Mouse (Mus musculus) intestine, embryonic 16.5 days (tissue): Measurements from ENCODE around the gene Snai3. TPM values are rescaled to one million over a fixed set of nuclear protein-coding genes. Genes with fewer than 3 reads are reported as not detected.
A peak's percentile ranks its signal among the peaks of the same experiment; 100 is the strongest.

Experiments
- ATAC-seq: fragments of 200-750 bp; cut with Nextera tagmentation; 2 replicates; pipeline ENCODE4 v1.8.0; 2017; ENCODE audit warnings: moderate TSS enrichment, moderate library complexity
- H3K27ac ChIP-seq: fragments of 300-500 bp; sonication (generic); 2 replicates; pipeline ENCODE4 v1.5.1; 2014; ENCODE audit warnings: mild to moderate bottlenecking, low read length
- H3K27me3 ChIP-seq: fragments of 300-500 bp; sonication (generic); replicated peaks from 2 replicates; pipeline ENCODE4 v1.6.1; 2014; ENCODE audit warnings: low read length, control low read depth, mixed read lengths; ENCODE audit not compliant: control insufficient read depth, insufficient read depth
- H3K36me3 ChIP-seq: fragments of 300-500 bp; sonication (generic); 2 replicates; pipeline ENCODE4 v1.6.1; 2014; ENCODE audit warnings: low read length, control low read depth; ENCODE audit not compliant: control insufficient read depth, insufficient read depth
- H3K4me1 ChIP-seq: fragments of 300-500 bp; sonication (generic); 2 replicates; pipeline ENCODE4 v1.6.1; 2014; ENCODE audit warnings: low read length, control low read depth, mixed read lengths; ENCODE audit not compliant: control insufficient read depth, insufficient read depth
- H3K4me2 ChIP-seq: fragments of 300-500 bp; sonication (generic); 2 replicates; pipeline ENCODE4 v1.6.1; 2014; ENCODE audit warnings: low read depth, low read length, control low read depth
- H3K4me3 ChIP-seq: fragments of 300-500 bp; sonication (generic); 2 replicates; pipeline ENCODE4 v1.5.1; 2014; ENCODE audit warnings: mild to moderate bottlenecking, low read length
- H3K9ac ChIP-seq: fragments of 300-500 bp; sonication (generic); 2 replicates; pipeline ENCODE4 v1.6.1; 2014; ENCODE audit warnings: low read depth, low read length
- H3K9me3 ChIP-seq: fragments of 300-500 bp; sonication (generic); 2 replicates; pipeline ENCODE4 v1.6.1; 2016; ENCODE audit warnings: low read length, control low read depth; ENCODE audit not compliant: control insufficient read depth
- WGBS: fragments of 180-500 bp; shearing (Covaris S2); extraction: QIAGEN DNeasy Blood & Tissue Kit; methylation state at CpG from one replicate; pipeline ENCODE4 v1.1.7; 2014; 5-methylcytosine and 5-hydroxymethylcytosine counted together
- polyA plus RNA-seq: library from polyadenylated mRNA; unstranded; fragments of >200 nt; fragmentation: Nextera tagmentation; extraction: Ambion mirVana; gene quantifications from 2 replicates; pipeline ENCODE4 v1.2.1, GENCODE M21; 2015

Snai3 gene
- polyA plus RNA-seq, 1 experiment from 2014 or later = 0.73 TPM

DNA sequence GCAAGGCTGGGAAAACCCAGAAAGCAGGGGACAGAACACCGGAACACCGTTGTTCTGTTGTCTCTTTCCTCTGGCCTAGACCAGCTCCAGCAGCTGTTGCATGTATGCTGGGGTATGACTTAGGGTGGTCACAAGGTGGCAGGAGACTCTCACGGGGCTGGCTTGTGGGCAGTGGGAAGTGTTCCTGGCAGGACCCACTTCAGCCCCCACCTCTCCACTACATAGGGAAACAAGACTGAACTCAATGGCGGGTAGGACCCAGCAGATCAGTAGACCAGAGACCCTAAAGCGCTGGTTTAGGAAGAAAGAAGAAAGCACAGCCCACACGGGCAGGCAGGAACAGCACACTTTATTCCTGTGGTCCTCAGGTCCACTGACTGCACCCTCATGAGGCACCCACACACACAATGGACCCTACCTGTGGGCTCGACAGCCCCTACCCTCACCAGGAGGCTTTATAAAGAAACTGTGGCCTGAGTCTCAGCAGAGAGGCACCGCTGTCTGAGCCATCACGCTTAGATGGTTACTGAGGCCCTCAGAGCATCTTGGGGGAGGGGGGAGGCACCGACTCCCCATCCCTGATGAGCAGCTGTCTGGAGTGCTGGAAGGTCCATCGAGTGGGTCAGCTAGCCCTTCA lies 27.1 kb downstream of the Snai3 start:
- Histone ChIP-seq H3K4me3 (no peak overlapping the region), H3K27me3 (no peaks in the 10 kb centered on the region), H3K4me1 (peaks cover 19% of the 10 kb centered on the region), H3K4me2 (peak overlapping the region; percentile 91), H3K27ac (peak overlapping the region; percentile 91), H3K9me3 (no peaks in the 10 kb centered on the region), H3K9ac (peak overlapping the region; percentile 87), H3K36me3 (0 out of 2 replicates have a peak, but pooled peaks cover 12% of the 10 kb centered on the region)
- WGBS = 60% methylated on average over 11 of the region's 11 CpGs
- ATAC-seq = no peak

DNA sequence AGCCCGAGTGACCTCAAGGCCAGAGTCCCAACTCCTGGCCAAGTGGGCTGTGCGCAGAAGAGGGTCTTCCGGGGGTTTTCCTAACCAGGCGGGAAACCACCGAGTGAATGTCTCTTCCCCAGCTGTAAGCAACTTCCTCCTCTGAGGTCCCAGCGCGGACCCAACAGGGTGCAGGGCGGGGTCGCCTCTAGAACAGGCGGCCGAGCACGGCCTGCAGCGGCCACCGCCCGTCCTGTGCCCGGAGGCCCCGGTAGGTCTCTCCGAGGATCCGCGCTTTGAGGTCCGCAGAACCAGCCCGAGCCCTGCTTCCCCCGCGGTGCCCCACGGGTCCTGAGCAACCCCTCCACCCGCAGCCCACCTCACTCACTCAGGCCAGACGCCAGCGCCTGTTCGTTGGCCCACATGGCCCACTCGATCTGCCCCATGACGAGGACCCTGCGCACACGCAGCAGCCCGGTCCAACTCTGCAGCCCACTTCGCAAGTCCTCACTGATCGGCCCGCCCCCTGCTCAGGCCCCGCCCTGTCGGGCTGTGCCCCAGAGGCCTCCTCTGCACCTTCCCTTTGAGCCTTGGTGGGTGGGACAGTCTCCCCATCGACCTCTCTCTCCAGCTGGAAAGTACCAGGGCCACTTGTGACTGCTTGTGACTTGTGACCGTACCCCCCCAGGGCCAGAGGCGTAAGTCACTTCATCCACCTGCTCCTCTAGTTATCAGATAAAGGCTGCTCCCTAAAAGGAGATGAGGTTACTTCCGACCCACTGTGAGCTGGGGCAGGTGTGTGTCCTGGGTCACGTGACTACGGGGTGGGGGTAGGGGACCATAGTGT lies 27.9 kb downstream of the Snai3 start, which contains the start of gene Cyba:
Gene Cyba, minus strand, starts transcription at position 488 of the 826 bp plus-strand sequence.
- Histone ChIP-seq H3K4me2 (peak within 1 kb of the TSS; percentile 91), H3K9ac (peak within 1 kb of the TSS; percentile 87), H3K27ac (peak within 1 kb of the TSS; percentile 91), H3K9me3 (no peaks in the 10 kb centered on the region), H3K36me3 (peaks cover 12% of the 10 kb centered on the region; the same call in 1 of the 2 replicates), H3K4me3 (peak within 1 kb of the TSS; percentile 68), H3K4me1 (peaks cover 17% of the 10 kb centered on the region), H3K27me3 (no peaks in the 10 kb centered on the region)
- ATAC-seq = peak; percentile 93
- WGBS = 2% methylated on average over 41 of the region's 45 CpGs

DNA sequence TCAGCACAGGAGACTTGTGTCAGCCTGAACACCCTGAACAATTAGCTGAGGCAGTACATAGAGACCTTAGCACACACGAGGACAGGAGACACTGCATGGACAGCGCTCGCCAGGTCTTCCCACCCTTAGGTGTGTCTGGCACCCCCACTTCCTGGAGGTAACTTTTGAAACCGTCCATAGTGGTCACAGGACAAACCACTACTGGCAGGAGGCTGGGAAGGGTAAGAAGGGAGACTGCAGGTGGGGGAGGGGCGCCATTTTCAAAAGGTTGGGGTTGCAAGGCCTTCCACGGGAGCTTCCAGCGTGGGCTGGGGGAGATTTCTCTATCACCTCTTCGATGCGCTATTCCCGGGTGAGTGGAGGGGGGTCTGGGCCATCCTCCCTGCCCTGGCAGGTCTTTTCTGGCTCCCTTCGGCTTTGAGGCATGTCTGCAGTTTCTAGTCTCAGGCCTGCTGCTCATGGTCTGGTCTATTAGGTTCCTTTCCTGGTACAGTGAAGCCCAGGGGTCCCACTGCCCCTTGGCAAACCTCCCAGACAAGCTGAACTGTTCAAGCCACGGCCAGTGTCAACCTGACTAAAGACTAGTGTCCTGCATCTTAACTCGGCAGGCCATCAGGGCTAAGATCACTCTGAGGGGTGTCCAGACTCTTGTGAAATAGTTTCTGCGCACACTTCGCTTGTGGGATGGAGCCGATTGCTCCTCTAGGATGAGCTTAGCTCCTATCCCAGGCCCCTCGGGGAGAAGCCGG lies 28.7 kb downstream of the Snai3 start:
- Histone ChIP-seq H3K27ac (peak overlapping the region; percentile 91), H3K4me2 (peak overlapping the region; percentile 91), H3K36me3 (peaks cover 18% of the 10 kb centered on the region; the same call in 1 of the 2 replicates), H3K9ac (peak overlapping the region; percentile 87), H3K9me3 (no peaks in the 10 kb centered on the region), H3K27me3 (no peaks in the 10 kb centered on the region), H3K4me3 (peak overlapping the region; percentile 68), H3K4me1 (peaks cover 17% of the 10 kb centered on the region)
- WGBS = 26% methylated on average over 18 of the region's 18 CpGs
- ATAC-seq = peak; percentile 51

DNA sequence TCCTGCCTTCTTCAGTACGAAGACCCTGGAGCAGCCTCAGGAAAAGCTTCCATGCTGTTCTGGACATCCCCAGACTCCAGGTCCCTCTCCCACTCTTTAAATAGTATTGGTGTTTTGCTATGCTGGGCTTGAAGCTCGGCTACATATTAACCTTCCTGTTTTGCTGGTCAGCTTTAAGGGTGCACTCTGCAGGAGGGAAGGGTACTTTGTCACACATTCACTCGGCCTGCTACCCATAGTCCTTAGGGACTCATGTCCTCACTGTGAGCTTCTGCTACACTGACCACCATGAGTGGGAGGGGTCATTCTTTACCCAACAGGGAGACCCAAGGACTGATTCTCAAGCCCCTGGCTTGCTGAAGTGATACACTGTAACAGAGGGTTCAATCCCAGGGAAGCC lies 29.9 kb downstream of the Snai3 start:
- Histone ChIP-seq H3K9ac (no peak overlapping the region), H3K4me3 (no peak overlapping the region), H3K27ac (no peak overlapping the region), H3K4me1 (peaks cover 17% of the 10 kb centered on the region), H3K27me3 (no peaks in the 10 kb centered on the region), H3K36me3 (peaks cover 12% of the 10 kb centered on the region; the same call in 1 of the 2 replicates), H3K4me2 (no peak overlapping the region), H3K9me3 (no peaks in the 10 kb centered on the region)
- WGBS = 70% methylated on average over 3 of the region's 3 CpGs
- no peak for ATAC-seq

GRCm38 (mm10) chr8:122430058-122430636 lies 30.4 kb downstream of the Snai3 start:
- no peak overlapping the region for H3K4me3 ChIP-seq
- H3K27me3 ChIP-seq = no peaks in the 10 kb centered on the region
- no peak overlapping the region for H3K9ac ChIP-seq
- no peaks in the 10 kb centered on the region for H3K9me3 ChIP-seq
- H3K4me1 ChIP-seq = peaks cover 17% of the 10 kb centered on the region
- ATAC-seq = no peak
- no peak overlapping the region for H3K4me2 ChIP-seq
- peaks cover 12% of the 10 kb centered on the region; the same call in 1 of the 2 replicates for H3K36me3 ChIP-seq
- WGBS = 83% methylated on average over 10 of the region's 10 CpGs
- H3K27ac ChIP-seq = no peak overlapping the region

DNA sequence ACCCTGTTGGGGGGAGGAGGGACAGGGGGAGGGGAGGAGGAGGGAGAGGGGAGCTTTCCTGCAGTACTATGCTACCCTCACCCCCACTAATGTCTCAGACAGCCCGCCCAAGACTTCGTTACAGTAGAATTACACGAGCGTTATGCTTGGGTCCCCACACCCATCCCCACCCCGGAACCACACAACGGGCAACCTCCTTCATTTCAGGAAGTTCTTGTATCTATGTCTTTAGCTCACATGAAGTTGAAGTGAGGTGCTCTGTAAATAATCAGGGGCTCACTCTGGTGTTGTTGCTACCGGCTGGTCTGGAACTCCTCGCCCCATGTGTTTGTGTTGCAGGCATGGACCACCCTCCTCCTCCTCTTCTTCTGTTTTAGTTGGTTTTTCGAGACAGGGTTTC lies 32.4 kb downstream of the Snai3 start:
- Histone ChIP-seq H3K9ac (no peak overlapping the region), H3K9me3 (no peaks in the 10 kb centered on the region), H3K27me3 (no peaks in the 10 kb centered on the region), H3K4me3 (no peak overlapping the region), H3K27ac (no peak overlapping the region), H3K4me1 (peaks cover 16% of the 10 kb centered on the region), H3K4me2 (no peak overlapping the region), H3K36me3 (peaks cover 10% of the 10 kb centered on the region; the same call in 1 of the 2 replicates)
- ATAC-seq = no peak
- WGBS = 89% methylated on average over 9 of the region's 9 CpGs

- ATAC-seq = no peak
- Histone ChIP-seq H3K4me1 (peaks cover 11% of the 10 kb centered on the region), H3K9me3 (no peaks in the 10 kb centered on the region), H3K9ac (no peak overlapping the region), H3K27ac (no peak overlapping the region), H3K27me3 (no peaks in the 10 kb centered on the region), H3K4me2 (no peak overlapping the region), H3K36me3 (peaks cover 10% of the 10 kb centered on the region; the same call in 1 of the 2 replicates), H3K4me3 (no peak overlapping the region)
- WGBS = 89% methylated on average over 7 of the region's 7 CpGs
Observed at GRCm38 (mm10) chr8:122427607-122428006, 32.9 kb downstream of the Snai3 start.

DNA sequence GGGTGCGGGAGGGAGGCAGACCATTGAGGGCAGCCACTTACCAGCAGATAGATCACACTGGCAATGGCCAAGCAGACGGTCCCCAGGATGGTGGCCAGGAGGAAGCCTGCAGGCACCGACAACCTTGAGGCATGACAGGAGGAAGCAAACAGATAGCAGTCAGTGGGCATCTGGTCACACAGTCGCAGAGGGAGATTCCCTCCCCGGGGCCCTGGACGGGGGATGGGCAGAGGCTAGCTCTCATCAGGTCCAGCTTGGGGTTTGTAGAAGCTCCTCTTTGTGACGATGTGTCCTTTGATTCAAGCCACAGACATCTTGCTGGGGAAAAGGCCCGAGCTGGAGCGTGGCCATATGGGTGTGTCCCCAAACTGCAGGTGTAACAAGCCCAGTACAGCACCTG lies 34.4 kb downstream of the Snai3 start:
- no peaks in the 10 kb centered on the region for H3K9me3 ChIP-seq
- WGBS = 76% methylated on average over 9 of the region's 9 CpGs

More for the DNA sequence above, 34.4 kb downstream of the Snai3 start:
- no peak overlapping the region for H3K27ac ChIP-seq
- H3K27me3 ChIP-seq = no peaks in the 10 kb centered on the region
- peaks cover 10% of the 10 kb centered on the region; the same call in 1 of the 2 replicates for H3K36me3 ChIP-seq
- ATAC-seq = no peak
- H3K4me3 ChIP-seq = no peak overlapping the region
- H3K4me1 ChIP-seq = peaks cover 10% of the 10 kb centered on the region
- no peak overlapping the region for H3K4me2 ChIP-seq
- H3K9ac ChIP-seq = no peak overlapping the region
